Mouse (Mus musculus) midbrain, embryonic 12.5 days (tissue): ENCODE measurements around the gene Gm14399. TPM values are rescaled to one million over a fixed set of nuclear protein-coding genes. Genes with fewer than 3 reads are reported as not detected.
A peak's percentile ranks its signal among the peaks of the same experiment; 100 is the strongest.
"Not testable (repeated sequence)": the region's sequence is repeated elsewhere in the genome, so short reads cannot be mapped to it uniquely, and the experiment has no call there.

Experiments used
- ATAC-seq: fragments of 200-750 bp; cut with Nextera tagmentation; 2 replicates; pipeline ENCODE4 v1.8.0; 2017; ENCODE audit warnings: low read depth, moderate TSS enrichment, moderate library complexity; ENCODE audit not compliant: low FRiP score
- H3K27ac ChIP-seq: fragments of 300-500 bp; sonication (generic); replicated peaks from 2 replicates; pipeline ENCODE4 v1.5.1; 2016; ENCODE audit warnings: mild to moderate bottlenecking
- H3K27me3 ChIP-seq: fragments of 300-500 bp; sonication (generic); 2 replicates; pipeline ENCODE4 v1.6.1; 2016; ENCODE audit warnings: mild to moderate bottlenecking
- H3K36me3 ChIP-seq: fragments of 300-500 bp; sonication (generic); 2 replicates; pipeline ENCODE4 v1.6.1; 2016
- H3K4me1 ChIP-seq: fragments of 300-500 bp; sonication (generic); 2 replicates; pipeline ENCODE4 v1.6.1; 2016
- H3K4me2 ChIP-seq: fragments of 300-500 bp; sonication (generic); replicated peaks from 2 replicates; pipeline ENCODE4 v1.6.1; 2016; ENCODE audit warnings: mild to moderate bottlenecking, moderate library complexity
- H3K4me3 ChIP-seq: fragments of 300-500 bp; sonication (generic); 2 replicates; pipeline ENCODE4 v1.5.1; 2016; ENCODE audit warnings: mild to moderate bottlenecking
- H3K9ac ChIP-seq: fragments of 300-500 bp; sonication (generic); replicated peaks from 2 replicates; pipeline ENCODE4 v1.6.1; 2016; ENCODE audit warnings: mild to moderate bottlenecking, moderate library complexity
- H3K9me3 ChIP-seq: fragments of 300-500 bp; sonication (generic); 2 replicates; pipeline ENCODE4 v1.6.1; 2016; ENCODE audit warnings: mild to moderate bottlenecking
- WGBS: fragments of 180-500 bp; shearing (Covaris S2); methylation state at CpG from one replicate; pipeline ENCODE4 v1.1.7; 2016; 5-methylcytosine and 5-hydroxymethylcytosine counted together
- polyA plus RNA-seq: library from polyadenylated mRNA; unstranded; fragments of >200 nt; fragmentation: Nextera tagmentation; extraction: Ambion mirVana; gene quantifications from 2 replicates; pipeline ENCODE4 v1.2.1, GENCODE M21; 2016

Gene Gm14399
- 4.0 and 5.5 TPM in 2 replicates for polyA plus RNA-seq

GRCm38 (mm10) chr2:175141993-175142295 is at the start of gene Gm14399:
Gene Gm14399, minus strand, starts transcription at chr2:175142012.
- not testable (repeated sequence) for H3K36me3 ChIP-seq, H3K9me3 ChIP-seq, H3K27ac ChIP-seq, H3K4me1 ChIP-seq, H3K27me3 ChIP-seq, ATAC-seq
- H3K4me3 ChIP-seq: peak within 1 kb of the TSS; percentile 46
- H3K9ac ChIP-seq: peak within 1 kb of the TSS; percentile 47; the same call in 1 of the 2 replicates
- H3K4me2 ChIP-seq: peak within 1 kb of the TSS; percentile 46
- WGBS: 0% methylated on average over 1 of the region's 2 CpGs

DNA sequence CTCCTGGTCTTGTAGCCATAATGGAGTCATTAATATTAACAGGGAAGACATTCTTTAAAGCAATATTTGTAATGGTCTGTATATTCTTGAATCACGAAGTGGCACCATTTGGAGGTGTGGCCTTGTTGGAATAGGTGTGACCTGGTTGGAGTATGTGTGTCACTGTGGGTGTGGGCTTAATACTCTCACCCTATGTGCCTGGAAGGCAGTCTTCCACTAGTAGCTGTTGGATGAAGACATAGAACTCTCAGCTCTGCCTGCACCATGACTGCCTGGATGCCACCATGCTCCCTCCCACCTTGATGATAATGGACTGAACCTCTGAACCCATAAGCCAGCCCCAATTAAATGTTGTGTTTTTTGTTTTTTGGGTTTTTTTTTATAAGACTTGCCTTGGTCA is 37.2 kb upstream of the Gm14399 start:
- H3K36me3 ChIP-seq, H3K9ac ChIP-seq, H3K4me1 ChIP-seq, H3K27me3 ChIP-seq, ATAC-seq, H3K4me2 ChIP-seq, H3K27ac ChIP-seq, H3K9me3 ChIP-seq, H3K4me3 ChIP-seq: not testable (repeated sequence)
- 55% methylated on average over 1 of the region's 1 CpGs for WGBS

- Histone ChIP-seq H3K4me3 (no peak overlapping the region), H3K27ac (no peak overlapping the region), H3K9me3 (no peaks in the 10 kb centered on the region), H3K9ac (no peak overlapping the region), H3K27me3 (no peaks in the 10 kb centered on the region), H3K4me2 (no peak overlapping the region), H3K36me3 (no peaks in the 10 kb centered on the region), H3K4me1 (no peaks in the 10 kb centered on the region)
- ATAC-seq: no peak
- 78% methylated on average over 6 of the region's 6 CpGs for WGBS
Measured at GRCm38 (mm10) chr2:175176312-175176711, 34.5 kb upstream of the Gm14399 start.

GRCm38 (mm10) chr2:175175401-175176180 is 33.8 kb upstream of the Gm14399 start, which contains the start of gene Gm14443:
Gene Gm14443, minus strand, starts transcription at chr2:175175871.
- not testable (repeated sequence) for H3K4me1 ChIP-seq, H3K9ac ChIP-seq, H3K27ac ChIP-seq, H3K9me3 ChIP-seq, ATAC-seq, H3K4me3 ChIP-seq, H3K4me2 ChIP-seq, H3K27me3 ChIP-seq, H3K36me3 ChIP-seq
- 80% methylated on average over 12 of the region's 12 CpGs for WGBS

DNA sequence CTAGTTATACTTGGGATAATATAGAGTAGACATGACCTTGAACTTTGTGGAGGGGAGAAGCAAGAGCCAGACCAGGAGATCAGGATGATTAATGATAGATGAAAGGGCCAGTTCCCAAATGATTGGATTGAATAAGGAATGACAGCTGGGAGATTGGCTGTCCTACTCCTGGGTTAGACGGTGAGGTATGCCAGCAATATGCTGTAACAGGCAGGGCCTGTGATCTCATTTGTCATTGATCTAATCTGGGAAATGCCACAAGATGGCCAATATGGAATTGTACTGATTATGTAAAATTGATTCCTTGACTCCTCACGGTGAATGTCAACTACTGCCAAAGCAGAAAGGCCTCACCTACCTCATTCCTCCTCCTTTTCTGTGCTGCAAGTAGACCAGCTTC is 32.2 kb upstream of the Gm14399 start:
- not testable (repeated sequence) for H3K27ac ChIP-seq, H3K9ac ChIP-seq, H3K4me1 ChIP-seq, H3K9me3 ChIP-seq, H3K27me3 ChIP-seq, H3K36me3 ChIP-seq, ATAC-seq, H3K4me3 ChIP-seq, H3K4me2 ChIP-seq
- 94% methylated on average over 2 of the region's 2 CpGs for WGBS

DNA sequence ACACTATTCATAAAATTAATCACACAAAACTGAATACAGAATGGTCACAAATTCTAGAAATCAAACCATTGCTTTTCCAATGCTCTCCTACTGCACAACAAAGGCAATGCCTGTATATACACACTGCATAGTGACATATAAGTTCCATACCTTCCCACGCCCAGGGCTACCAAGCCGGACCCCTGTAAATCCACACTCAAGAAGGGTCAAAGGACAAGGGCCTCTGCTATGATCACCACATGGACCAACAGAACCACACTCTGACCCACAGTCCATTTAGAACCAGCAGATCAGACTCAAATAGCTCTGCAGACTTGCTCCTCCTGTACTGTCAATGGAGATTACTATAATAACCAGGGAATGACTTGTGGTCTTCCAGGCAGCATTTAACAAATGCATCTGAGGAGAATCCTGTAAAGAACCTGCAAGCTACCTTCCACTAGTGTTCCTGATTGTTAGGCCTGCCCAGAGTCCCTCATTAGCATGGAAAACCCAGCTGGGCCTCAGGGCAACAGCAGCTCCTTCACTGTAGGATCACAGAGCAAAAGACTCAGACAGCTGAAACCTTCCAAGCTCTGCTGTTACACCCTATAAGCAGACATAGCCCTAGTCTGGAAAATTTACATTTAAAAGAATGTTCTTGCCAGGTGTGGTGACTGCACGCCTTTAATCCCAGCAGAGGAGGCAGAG is 31.2 kb upstream of the Gm14399 start:
- not testable (repeated sequence) for H3K4me2 ChIP-seq, H3K4me3 ChIP-seq, H3K9ac ChIP-seq, ATAC-seq, H3K36me3 ChIP-seq, H3K4me1 ChIP-seq, H3K27ac ChIP-seq, H3K27me3 ChIP-seq, H3K9me3 ChIP-seq
- WGBS: 90% methylated on average over 3 of the region's 3 CpGs

GRCm38 (mm10) chr2:175172123-175172522 is 30.3 kb upstream of the Gm14399 start:
- H3K4me2 ChIP-seq: no peak overlapping the region
- H3K27ac ChIP-seq: no peak overlapping the region
- no peaks in the 10 kb centered on the region for H3K4me1 ChIP-seq
- H3K27me3 ChIP-seq: no peaks in the 10 kb centered on the region
- H3K9me3 ChIP-seq: no peaks in the 10 kb centered on the region
- H3K36me3 ChIP-seq: no peaks in the 10 kb centered on the region
- no peak for ATAC-seq
- H3K4me3 ChIP-seq: no peak overlapping the region
- no peak overlapping the region for H3K9ac ChIP-seq
- WGBS: 92% methylated on average over 3 of the region's 3 CpGs

- H3K4me3 ChIP-seq, ATAC-seq, H3K27ac ChIP-seq, H3K36me3 ChIP-seq, H3K27me3 ChIP-seq, H3K4me1 ChIP-seq, H3K9me3 ChIP-seq, H3K4me2 ChIP-seq, H3K9ac ChIP-seq: not testable (repeated sequence)
- WGBS: 82% methylated on average over 2 of the region's 2 CpGs
Measured at GRCm38 (mm10) chr2:175166870-175167269, 25.1 kb upstream of the Gm14399 start.

- not testable (repeated sequence) for H3K9ac ChIP-seq, H3K27ac ChIP-seq, H3K4me2 ChIP-seq, ATAC-seq, H3K27me3 ChIP-seq, H3K4me1 ChIP-seq, H3K9me3 ChIP-seq, H3K36me3 ChIP-seq, H3K4me3 ChIP-seq
- 94% methylated on average over 12 of the region's 12 CpGs for WGBS
Measured at GRCm38 (mm10) chr2:175165110-175165509, 23.3 kb upstream of the Gm14399 start.

DNA sequence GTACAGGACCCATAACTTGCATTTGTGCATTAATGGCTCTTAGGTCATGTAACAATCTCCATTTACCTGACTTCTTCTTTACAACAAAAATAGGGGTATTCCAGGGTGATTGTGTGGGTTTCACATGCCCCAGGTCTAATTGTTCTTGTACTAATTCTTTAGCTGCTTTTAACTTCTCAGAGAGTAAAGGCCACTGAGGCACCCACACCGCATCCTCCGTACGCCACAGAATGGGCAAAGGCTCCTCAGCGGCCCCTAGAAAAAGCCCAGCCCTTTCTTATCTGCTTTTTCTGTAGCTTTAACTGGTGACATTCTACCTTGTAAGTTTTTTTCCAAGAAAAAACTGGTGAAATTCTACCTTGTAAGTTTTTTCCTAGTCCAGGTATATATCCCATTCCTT is 19.6 kb upstream of the Gm14399 start:
- 87% methylated on average over 4 of the region's 4 CpGs for WGBS
- not testable (repeated sequence) for H3K4me1 ChIP-seq, ATAC-seq, H3K36me3 ChIP-seq, H3K4me3 ChIP-seq, H3K4me2 ChIP-seq, H3K9me3 ChIP-seq, H3K27me3 ChIP-seq, H3K9ac ChIP-seq, H3K27ac ChIP-seq

DNA sequence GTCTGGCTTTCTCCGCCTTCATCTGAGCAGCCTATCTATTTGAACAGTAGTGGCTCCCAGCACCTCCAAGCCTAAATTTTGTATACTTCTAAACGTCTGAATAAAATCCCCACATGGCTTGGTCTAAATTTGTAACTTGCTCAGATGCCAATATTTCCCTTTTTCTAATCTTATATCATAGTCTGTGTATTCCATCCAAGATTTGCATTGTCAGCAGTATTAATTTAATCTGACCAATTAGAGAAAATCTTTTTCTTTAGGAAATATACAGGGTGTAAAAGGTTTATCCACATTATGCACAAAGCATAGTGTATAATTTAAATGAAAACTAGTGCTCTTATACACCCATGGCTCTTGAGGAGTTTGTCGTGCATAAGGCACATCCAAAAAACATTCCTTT is 16.8 kb upstream of the Gm14399 start:
- Histone ChIP-seq H3K4me2 (no peak overlapping the region), H3K36me3 (no peaks in the 10 kb centered on the region), H3K9ac (no peak overlapping the region), H3K27me3 (no peaks in the 10 kb centered on the region), H3K27ac (no peak overlapping the region), H3K4me1 (no peaks in the 10 kb centered on the region), H3K4me3 (no peak overlapping the region), H3K9me3 (peaks cover 13% of the 10 kb centered on the region)
- ATAC-seq: no peak
- WGBS: 88% methylated on average over 3 of the region's 3 CpGs

- Histone ChIP-seq H3K4me2 (no peak overlapping the region), H3K27me3 (no peaks in the 10 kb centered on the region), H3K4me1 (no peaks in the 10 kb centered on the region), H3K9ac (no peak overlapping the region), H3K36me3 (no peaks in the 10 kb centered on the region), H3K27ac (no peak overlapping the region), H3K4me3 (no peak overlapping the region), H3K9me3 (peaks cover 13% of the 10 kb centered on the region)
- WGBS: 91% methylated on average over 13 of the region's 13 CpGs
- no peak for ATAC-seq
Measured at GRCm38 (mm10) chr2:175156696-175157095, 14.9 kb upstream of the Gm14399 start.
